8 mouse cellular contexts compared by ENCODE assay signal in the genomic region with DNA sequence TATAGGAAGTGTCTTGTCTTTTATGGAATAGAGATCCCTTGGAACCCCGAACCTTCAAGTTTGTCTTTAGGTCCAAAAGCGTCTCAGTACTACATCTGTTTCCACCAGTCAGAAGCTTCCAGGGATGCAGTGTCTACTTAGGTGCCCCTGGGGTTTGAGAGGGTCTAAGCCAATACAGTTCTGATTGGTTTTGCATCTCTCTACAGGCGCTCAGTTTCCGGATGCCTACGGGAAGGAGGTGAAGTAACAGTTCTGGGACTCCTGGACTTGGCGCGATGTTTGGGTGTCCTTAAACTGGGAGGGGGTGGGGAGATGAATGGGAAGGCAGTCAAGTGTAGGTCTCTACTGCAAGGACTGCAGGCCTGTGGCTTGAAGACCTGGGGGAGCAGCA. TPM values are rescaled to one million over a fixed set of nuclear protein-coding genes. Genes with fewer than 3 reads are reported as not detected.
DNase-seq lines count a peak whose midpoint lies in the region; ATAC-seq and TF ChIP-seq lines count a peak whose summit lies in the region.

No protein-coding gene starts in this region.

- peak overlapping the region; percentile 96 for H3K4me2 ChIP-seq in hindbrain, embryonic 15.5 days

- no peaks in the 10 kb centered on the region for H3K36me3 ChIP-seq in kidney, adult 2 months (ENCODE audit: control insufficient read depth, insufficient read depth, low read length)
- no peaks in the 10 kb centered on the region for H3K36me3 ChIP-seq in hindbrain, embryonic 15.5 days
- H3K36me3 ChIP-seq in macrophage (ENCODE audit: inconsistent target): no peaks in the 10 kb centered on the region

- 0 out of 2 replicates have a peak, but pooled peaks have one; percentile 1 for ATAC-seq in hindbrain, embryonic 15.5 days (ENCODE audit: low FRiP score, low read depth)

- H3K4me3 ChIP-seq in kidney, adult 2 months (ENCODE audit: insufficient read depth, low read depth, low read length): peak overlapping the region; percentile 91
- H3K4me3 ChIP-seq in hindbrain, embryonic 15.5 days: peak overlapping the region; percentile 91
- H3K4me3 ChIP-seq in macrophage (ENCODE audit: inconsistent target): peak overlapping the region; percentile 88

- no peaks in the 10 kb centered on the region for H3K9me3 ChIP-seq in hindbrain, embryonic 15.5 days

- H3K27ac ChIP-seq in kidney, adult 2 months (ENCODE audit: insufficient read depth, low read depth, low read length): peak overlapping the region; percentile 90
- H3K27ac ChIP-seq in hindbrain, embryonic 15.5 days (replicated peaks): peak overlapping the region; percentile 97
- peak overlapping the region; percentile 78 for H3K27ac ChIP-seq in macrophage

- no peak for DNase-seq in kidney, adult 2 months
- no peak for DNase-seq in kidney, adult 11 months
- peak; percentile 56 for DNase-seq in adipocyte (ENCODE audit: low spot score)
- no peak for DNase-seq in cerebellum, adult 11-12 months
- DNase-seq in adrenal gland, postnatal 4 days (ENCODE audit: low spot score in 2 of 2): no peak
- DNase-seq in cerebellum, adult 8-10 months: no peak

- under 1% methylated on average over 7 of the region's 7 CpGs for WGBS in kidney, adult 2 months
- under 1% methylated on average over 7 of the region's 7 CpGs for WGBS in hindbrain, embryonic 15.5 days
- 8% methylated on average over 7 of the region's 7 CpGs for WGBS in macrophage (ENCODE audit: missing documents)

- TF ChIP-seq CTCF in kidney, adult 2 months (conservative IDR thresholded peaks at IDR 0.05; ENCODE audit: insufficient read depth, insufficient read length, low read depth, low read length): no peak

- peaks cover 14% of the 10 kb centered on the region for H3K79me2 ChIP-seq in macrophage (ENCODE audit: inconsistent target)

- TF ChIP-seq POLR2A in kidney, adult 2 months (IDR thresholded peaks at IDR 0.05; ENCODE audit: low read depth, low read length): no peak

- peaks cover 6% of the 10 kb centered on the region for H3K4me1 ChIP-seq in kidney, adult 2 months (ENCODE audit: control insufficient read depth, insufficient read depth, low read length)
- peaks cover 37% of the 10 kb centered on the region for H3K4me1 ChIP-seq in hindbrain, embryonic 15.5 days (replicated peaks)

- no peaks in the 10 kb centered on the region for H3K27me3 ChIP-seq in kidney, adult 2 months (replicated peaks; ENCODE audit: control insufficient read depth, insufficient read depth, low read length)
- H3K27me3 ChIP-seq in hindbrain, embryonic 15.5 days: no peaks in the 10 kb centered on the region

- peak overlapping the region; percentile 78 for H3K9ac ChIP-seq in hindbrain, embryonic 15.5 days

RNA-seq across cellular contexts. Expression of a gene that starts 0.4 kb away (rescaled TPM):
- polyA plus RNA-seq in kidney, adult 2 months (2012; rRNA removed): 513 and 551 TPM in 2 replicates
- 375 and 391 TPM in 2 replicates for polyA plus RNA-seq in hindbrain, embryonic 15.5 days (2015; fragmentation: Nextera tagmentation; extraction: Ambion mirVana)
- total RNA-seq in macrophage (2018; cell fraction: chromatin; rRNA removed): 100 to 1,000 TPM in 11 of 26 experiments, 10 to 100 TPM in 15; 25.0 to 220 (median 82.7) TPM
- total RNA-seq in macrophage (2018; cell fraction: cytosol; rRNA removed): 100 to 1,000 TPM; 247 to 418 (median 311) TPM
- 100 to 1,000 TPM in 22 of 26 experiments, 10 to 100 TPM in 4; 66.1 to 274 (median 151) TPM for total RNA-seq in macrophage (2018; cell fraction: nucleus; rRNA removed)
- 71.2 to 302 TPM (median 269 TPM) in 3 replicates for polyA plus RNA-seq in macrophage (2018)
- 100 to 1,000 TPM; 141 to 143 TPM for total RNA-seq in adrenal gland, postnatal 4 days (2021)

RNA-seq across cellular contexts. Expression of a gene that starts 1.1 kb away (rescaled TPM):
- 6.4 and 7.8 TPM in 2 replicates for polyA plus RNA-seq in kidney, adult 2 months (2012; rRNA removed)
- 20.9 and 21.0 TPM in 2 replicates for polyA plus RNA-seq in hindbrain, embryonic 15.5 days (2015; fragmentation: Nextera tagmentation; extraction: Ambion mirVana)
- total RNA-seq in macrophage (2018; cell fraction: chromatin; rRNA removed): 10 to 100 TPM in 11 of 26 experiments, 1 to 10 TPM in 15; 3.9 to 23.6 (median 8.2) TPM
- 1 to 10 TPM in 16 of 26 experiments, under 1 TPM in 10; 0.59 to 2.6 (median 1.3) TPM for total RNA-seq in macrophage (2018; cell fraction: cytosol; rRNA removed)
- total RNA-seq in macrophage (2018; cell fraction: nucleus; rRNA removed): 10 to 100 TPM in 5 of 26 experiments, 1 to 10 TPM in 21; 2.6 to 17.1 (median 6.2) TPM
- polyA plus RNA-seq in macrophage (2018): 0.80 to 2.1 TPM (median 1.0 TPM) in 3 replicates
- total RNA-seq in adrenal gland, postnatal 4 days (2021): 10 to 100 TPM; 33.6 to 35.2 TPM

RNA-seq across cellular contexts. Expression of a gene that starts 7.5 kb away (rescaled TPM):
- polyA plus RNA-seq in kidney, adult 2 months (2012; rRNA removed): 57.1 and 63.9 TPM in 2 replicates
- 46.0 and 47.5 TPM in 2 replicates for polyA plus RNA-seq in hindbrain, embryonic 15.5 days (2015; fragmentation: Nextera tagmentation; extraction: Ambion mirVana)
- total RNA-seq in macrophage (2018; cell fraction: chromatin; rRNA removed): 10 to 100 TPM in 19 of 26 experiments, 1 to 10 TPM in 7; 7.2 to 31.0 (median 17.1) TPM
- total RNA-seq in macrophage (2018; cell fraction: cytosol; rRNA removed): 10 to 100 TPM; 20.0 to 38.9 (median 29.8) TPM
- total RNA-seq in macrophage (2018; cell fraction: nucleus; rRNA removed): 10 to 100 TPM; 13.3 to 60.6 (median 23.1) TPM
- polyA plus RNA-seq in macrophage (2018): 23.8 to 38.1 TPM (median 36.6 TPM) in 3 replicates
- total RNA-seq in adrenal gland, postnatal 4 days (2021): 10 to 100 TPM; 76.6 to 77.9 TPM

RNA-seq across cellular contexts. Expression of a gene that starts 16.7 kb away (rescaled TPM):
- polyA plus RNA-seq in kidney, adult 2 months (2012; rRNA removed): 0.28 and 0.38 TPM in 2 replicates
- 0.21 and 0.34 TPM in 2 replicates for polyA plus RNA-seq in hindbrain, embryonic 15.5 days (2015; fragmentation: Nextera tagmentation; extraction: Ambion mirVana)
- not detected for total RNA-seq in macrophage (2018; cell fraction: chromatin; rRNA removed)
- not detected for total RNA-seq in macrophage (2018; cell fraction: cytosol; rRNA removed)
- not detected for total RNA-seq in macrophage (2018; cell fraction: nucleus; rRNA removed)
- not detected in 3 replicates for polyA plus RNA-seq in macrophage (2018)
- total RNA-seq in adrenal gland, postnatal 4 days (2021): not detected

RNA-seq across cellular contexts. Expression of a gene that starts 19.8 kb away (rescaled TPM):
- polyA plus RNA-seq in kidney, adult 2 months (2012; rRNA removed): 7.9 and 9.3 TPM in 2 replicates
- 0.10 and 0.12 TPM in 2 replicates for polyA plus RNA-seq in hindbrain, embryonic 15.5 days (2015; fragmentation: Nextera tagmentation; extraction: Ambion mirVana)
- not detected for total RNA-seq in macrophage (2018; cell fraction: chromatin; rRNA removed)
- total RNA-seq in macrophage (2018; cell fraction: cytosol; rRNA removed): not detected
- total RNA-seq in macrophage (2018; cell fraction: nucleus; rRNA removed): not detected
- polyA plus RNA-seq in macrophage (2018): not detected in 3 replicates
- 1 to 10 TPM in 1 of 2 experiments, under 1 TPM in 1; 0.17 to 1.7 TPM for total RNA-seq in adrenal gland, postnatal 4 days (2021)
